Mouse (Mus musculus): ENCODE measurements at regions not wholly inside any gene's neighbourhood (a gene's known extent, or its start where the extent isn't known, plus 50 kb on each side); places are given as distances from the start of the nearest gene placed in this dataset.

DNA sequence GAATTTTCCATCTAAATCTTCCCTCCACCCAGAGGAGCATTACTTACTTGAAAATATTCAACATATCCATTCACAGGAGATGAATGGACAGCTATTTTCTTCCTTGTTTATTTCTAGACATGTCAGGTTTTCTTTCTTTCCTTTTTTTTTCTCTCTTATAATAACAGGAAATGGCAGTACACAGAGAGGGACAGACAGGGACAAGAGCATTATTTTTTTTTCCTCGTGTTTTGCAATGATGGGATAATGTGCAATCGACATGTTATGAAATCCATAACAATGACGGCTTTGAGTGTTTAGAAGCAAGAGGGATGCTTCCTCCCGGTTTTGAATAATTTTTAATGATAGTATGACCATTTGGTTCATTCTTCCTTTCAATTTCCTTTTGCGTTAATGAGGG is 86.6 kb upstream of the Gm765 start:
- Histone ChIP-seq H3K4me3 (no peak overlapping the region), H3ac (ENCODE audit: control insufficient read depth, insufficient read length) (no peak overlapping the region), H3K27me3 (ENCODE audit: control insufficient read depth, insufficient read depth, insufficient read length) (peaks cover 10% of the 10 kb centered on the region), H3K4me2 (ENCODE audit: low read depth) (no peak overlapping the region), H3K79me2 (ENCODE audit: control insufficient read depth, insufficient read depth) (no peaks in the 10 kb centered on the region), H3K36me3 (ENCODE audit: control insufficient read depth, insufficient read depth) (no peaks in the 10 kb centered on the region)
- TF ChIP-seq MYOG (IDR thresholded peaks at IDR 0.05; ENCODE audit: control insufficient read depth in 1 of 3, insufficient read depth in 1 of 3, insufficient read length in 2 of 3, low read depth in 2 of 3) (no peak), TCF3 (IDR thresholded peaks at IDR 0.05; ENCODE audit: insufficient read length, low read depth) (no peak), SRF (IDR thresholded peaks at IDR 0.05; ENCODE audit: control insufficient read depth, insufficient read length, low read depth) (no peak), POLR2A (IDR thresholded peaks at IDR 0.05; ENCODE audit: insufficient read length, low read depth) (no peak), MAX (IDR thresholded peaks at IDR 0.05; ENCODE audit: low read depth) (no peak), CEBPB (IDR thresholded peaks at IDR 0.05; ENCODE audit: insufficient read depth, poor library complexity, severe bottlenecking) (no peak), POLR2AphosphoS2 (IDR thresholded peaks at IDR 0.05; ENCODE audit: insufficient read length, low read depth) (no peak), E2F4 (IDR thresholded peaks at IDR 0.05; ENCODE audit: insufficient read depth) (no peak), USF1 (IDR thresholded peaks at IDR 0.05; ENCODE audit: low read depth) (no peak), MYOD1 (IDR thresholded peaks at IDR 0.05; ENCODE audit: control insufficient read depth in 1 of 3, insufficient read length in 2 of 3, low read depth in 2 of 3) (no peak), REST (IDR thresholded peaks at IDR 0.05; ENCODE audit: insufficient read depth, insufficient read length) (no peak), TCF12 (IDR thresholded peaks at IDR 0.05; ENCODE audit: insufficient read depth, poor library complexity, severe bottlenecking) (no peak)

DNA sequence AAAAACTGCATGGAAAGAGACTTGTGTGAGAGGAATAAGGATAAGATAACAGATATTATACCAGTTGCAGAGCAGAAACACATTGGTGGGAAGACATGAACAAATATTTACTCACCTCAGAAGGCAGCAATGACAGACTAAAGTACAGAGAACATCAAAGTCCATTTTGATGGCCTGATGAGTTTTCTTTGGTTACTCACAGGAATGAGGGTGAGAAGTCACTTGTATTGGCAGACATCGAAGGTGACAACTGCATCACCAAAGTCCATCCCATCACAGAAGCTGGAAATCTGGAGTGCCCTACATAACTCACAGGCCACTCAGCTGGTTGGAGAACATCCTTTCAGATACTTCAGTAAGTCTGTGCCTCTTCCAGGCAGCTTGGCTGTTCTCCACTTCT is 60.1 kb upstream of the Gm765 start:
- Histone ChIP-seq H3K4me3 (no peak overlapping the region), H3K27me3 (ENCODE audit: control insufficient read depth, insufficient read depth, insufficient read length) (no peaks in the 10 kb centered on the region), H3K36me3 (ENCODE audit: control insufficient read depth, insufficient read depth) (no peaks in the 10 kb centered on the region), H3ac (ENCODE audit: control insufficient read depth, insufficient read length) (no peak overlapping the region), H3K4me2 (ENCODE audit: low read depth) (no peak overlapping the region), H3K79me2 (ENCODE audit: control insufficient read depth, insufficient read depth) (no peaks in the 10 kb centered on the region)
- TF ChIP-seq CEBPB (IDR thresholded peaks at IDR 0.05; ENCODE audit: insufficient read depth, poor library complexity, severe bottlenecking) (no peak), SRF (IDR thresholded peaks at IDR 0.05; ENCODE audit: control insufficient read depth, insufficient read length, low read depth) (no peak), MYOG (IDR thresholded peaks at IDR 0.05; ENCODE audit: control insufficient read depth in 1 of 3, insufficient read depth in 1 of 3, insufficient read length in 2 of 3, low read depth in 2 of 3) (no peak), MAX (IDR thresholded peaks at IDR 0.05; ENCODE audit: low read depth) (no peak), POLR2AphosphoS2 (IDR thresholded peaks at IDR 0.05; ENCODE audit: insufficient read length, low read depth) (no peak), POLR2A (IDR thresholded peaks at IDR 0.05; ENCODE audit: insufficient read length, low read depth) (no peak), TCF3 (IDR thresholded peaks at IDR 0.05; ENCODE audit: insufficient read length, low read depth) (no peak), E2F4 (IDR thresholded peaks at IDR 0.05; ENCODE audit: insufficient read depth) (no peak), REST (IDR thresholded peaks at IDR 0.05; ENCODE audit: insufficient read depth, insufficient read length) (no peak), USF1 (IDR thresholded peaks at IDR 0.05; ENCODE audit: low read depth) (no peak), TCF12 (IDR thresholded peaks at IDR 0.05; ENCODE audit: insufficient read depth, poor library complexity, severe bottlenecking) (no peak), MYOD1 (IDR thresholded peaks at IDR 0.05; ENCODE audit: control insufficient read depth in 1 of 3, insufficient read length in 2 of 3, low read depth in 2 of 3) (no peak)

DNA sequence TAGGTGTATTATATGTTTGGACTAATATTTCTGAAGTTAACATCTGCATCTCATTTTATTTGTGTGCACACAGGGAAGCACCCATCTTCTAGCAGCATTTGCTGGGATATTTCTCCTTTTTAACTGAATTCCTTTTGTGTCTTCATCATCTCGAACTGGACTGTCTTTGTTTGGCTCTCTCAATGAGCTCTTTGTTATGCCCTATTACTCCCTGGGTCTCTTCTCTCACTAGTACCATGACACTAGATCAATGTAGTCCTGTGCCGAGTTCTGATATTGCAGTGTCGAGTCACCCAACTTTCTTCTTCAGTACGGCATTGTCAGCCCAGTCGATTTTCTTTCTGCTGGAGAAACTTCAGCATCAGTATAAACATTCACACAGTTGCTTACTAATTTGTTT is 52.0 kb upstream of the Gm765 start:
- Histone ChIP-seq H3K4me2 (ENCODE audit: low read depth) (no peak overlapping the region), H3K4me3 (no peak overlapping the region), H3K36me3 (ENCODE audit: control insufficient read depth, insufficient read depth) (no peaks in the 10 kb centered on the region), H3K79me2 (ENCODE audit: control insufficient read depth, insufficient read depth) (no peaks in the 10 kb centered on the region), H3K27me3 (ENCODE audit: control insufficient read depth, insufficient read depth, insufficient read length) (no peaks in the 10 kb centered on the region), H3ac (ENCODE audit: control insufficient read depth, insufficient read length) (no peak overlapping the region)
- TF ChIP-seq REST (IDR thresholded peaks at IDR 0.05; ENCODE audit: insufficient read depth, insufficient read length): no peak
- TF ChIP-seq CEBPB (IDR thresholded peaks at IDR 0.05; ENCODE audit: insufficient read depth, poor library complexity, severe bottlenecking): no peak
- TF ChIP-seq POLR2A (IDR thresholded peaks at IDR 0.05; ENCODE audit: insufficient read length, low read depth): no peak
- TF ChIP-seq E2F4 (IDR thresholded peaks at IDR 0.05; ENCODE audit: insufficient read depth): no peak

Data from myocyte (in vitro differentiated cells).